Mouse (Mus musculus) heart, adult 2 months (tissue): ENCODE measurements around the gene Phyh.

Experiments
- CTCF ChIP-seq: fragments of 200-600 bp; IDR thresholded peaks from 2 replicates; pipeline ENCODE4 v1.8.1; 2022; ENCODE audit warnings: antibody characterized with exemption, mild to moderate bottlenecking, moderate library complexity
- EP300 ChIP-seq: fragments of 200-500 bp; IDR thresholded peaks from 2 replicates; pipeline ENCODE4 v1.6.1; 2011; ENCODE audit warnings: low read depth, low read length, control low read depth; ENCODE audit not compliant: insufficient read depth

GRCm38 (mm10) chr2:4881350-4882248 lies 37.2 kb upstream of the Phyh start, which contains the start of gene Sephs1:
- TF ChIP-seq CTCF (no peak), EP300 (no peak)
